Mouse (Mus musculus) cerebellum, adult 18-20 months (tissue): ENCODE data around the gene Pnldc1.
A peak's percentile ranks its signal among the peaks of the same experiment; 100 is the strongest.

Experiments
- DNase-seq, 2 experiments: peaks; one replicate each; pipeline ENCODE4 v3.0.0; 2021

The Pnldc1 gene

GRCm38 (mm10) chr17:12854386-12854785 is 55.6 kb downstream of the Pnldc1 start:
- DNase-seq: no peak

- DNase-seq: peak; percentile 27 to 40
Observed at GRCm38 (mm10) chr17:12853821-12854220, 56.2 kb downstream of the Pnldc1 start.

GRCm38 (mm10) chr17:12851689-12852088 is 58.3 kb downstream of the Pnldc1 start:
- DNase-seq: no peak

GRCm38 (mm10) chr17:12849778-12850382 is 60.1 kb downstream of the Pnldc1 start:
- DNase-seq: no peak

GRCm38 (mm10) chr17:12847736-12848135 is 62.3 kb downstream of the Pnldc1 start:
- no peak for DNase-seq

GRCm38 (mm10) chr17:12846474-12846873 is 63.6 kb downstream of the Pnldc1 start:
- no peak for DNase-seq

GRCm38 (mm10) chr17:12845862-12846261 is 64.2 kb downstream of the Pnldc1 start:
- no peak for DNase-seq

- DNase-seq: no peak
Observed at GRCm38 (mm10) chr17:12844540-12844939, 65.5 kb downstream of the Pnldc1 start.

- DNase-seq: no peak
Observed at GRCm38 (mm10) chr17:12843826-12844225, 66.2 kb downstream of the Pnldc1 start.

GRCm38 (mm10) chr17:12839475-12840267 is 70.4 kb downstream of the Pnldc1 start:
- DNase-seq: peak; percentile 49 to 52
